Mouse (Mus musculus): Measurements from ENCODE around the gene Dusp1. TPM values are rescaled to one million over a fixed set of nuclear protein-coding genes. Genes with fewer than 3 reads are reported as not detected.
A peak's percentile ranks its signal among the peaks of the same experiment; 100 is the strongest.

Gene Dusp1
- polyA plus RNA-seq, 1 experiment from 2014 or later: 33.4 TPM

- Histone ChIP-seq H3K4me1 (ENCODE audit: control insufficient read depth, insufficient read depth, low read length) (peaks cover 11% of the 10 kb centered on the region), H3K4me2 (ENCODE audit: low read length) (no peak overlapping the region), H3K9me3 (replicated peaks; ENCODE audit: control insufficient read depth, low read length, poor library complexity, severe bottlenecking) (no peaks in the 10 kb centered on the region), H3K27me3 (ENCODE audit: control insufficient read depth, insufficient read depth, low read depth, low read length) (no peaks in the 10 kb centered on the region), H3K27ac (ENCODE audit: low read length) (no peak overlapping the region), H3K36me3 (ENCODE audit: control insufficient read depth, insufficient read depth, low read length) (peaks cover 3% of the 10 kb centered on the region; the same call in 1 of the 2 replicates), H3K9ac (ENCODE audit: low read depth, low read length) (no peak overlapping the region), H3K4me3 (ENCODE audit: low read depth, low read length) (no peak overlapping the region)
- 90% methylated on average over 7 of the region's 7 CpGs for WGBS
- no peak for ATAC-seq
These were observed 32.2 kb upstream of the Dusp1 start for GRCm38 (mm10) chr17:26594171-26594570.

DNA sequence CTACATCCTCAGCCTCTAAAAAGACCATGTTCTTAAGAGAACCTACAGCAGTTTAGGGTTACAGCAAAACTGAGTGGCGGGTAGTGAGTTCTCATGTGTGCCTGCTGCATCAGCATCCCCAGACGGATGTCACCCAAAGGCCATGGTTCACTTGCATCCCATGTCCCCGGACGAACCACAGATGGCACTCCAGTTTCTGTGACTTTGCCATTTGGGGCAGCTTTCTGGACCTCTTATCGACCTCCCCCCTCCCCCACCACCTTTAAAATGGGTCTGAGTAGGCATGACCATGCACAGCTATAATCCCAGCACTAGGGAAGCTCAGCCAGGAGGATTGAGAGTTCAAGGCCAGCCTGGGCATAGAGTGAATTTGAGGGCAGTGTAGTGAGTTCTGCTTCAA is 31.3 kb upstream of the Dusp1 start:
- H3K4me3 ChIP-seq (ENCODE audit: low read depth, low read length): no peak overlapping the region
- no peak overlapping the region for H3K4me2 ChIP-seq (ENCODE audit: low read length)
- no peak overlapping the region for H3K27ac ChIP-seq (ENCODE audit: low read length)
- WGBS: 92% methylated on average over 5 of the region's 5 CpGs
- peaks cover 3% of the 10 kb centered on the region; the same call in 1 of the 2 replicates for H3K36me3 ChIP-seq (ENCODE audit: control insufficient read depth, insufficient read depth, low read length)
- H3K4me1 ChIP-seq (ENCODE audit: control insufficient read depth, insufficient read depth, low read length): peaks cover 11% of the 10 kb centered on the region
- no peak overlapping the region for H3K9ac ChIP-seq (ENCODE audit: low read depth, low read length)
- H3K9me3 ChIP-seq (replicated peaks; ENCODE audit: control insufficient read depth, low read length, poor library complexity, severe bottlenecking): no peaks in the 10 kb centered on the region
- H3K27me3 ChIP-seq (ENCODE audit: control insufficient read depth, insufficient read depth, low read depth, low read length): no peaks in the 10 kb centered on the region
- ATAC-seq: no peak

DNA sequence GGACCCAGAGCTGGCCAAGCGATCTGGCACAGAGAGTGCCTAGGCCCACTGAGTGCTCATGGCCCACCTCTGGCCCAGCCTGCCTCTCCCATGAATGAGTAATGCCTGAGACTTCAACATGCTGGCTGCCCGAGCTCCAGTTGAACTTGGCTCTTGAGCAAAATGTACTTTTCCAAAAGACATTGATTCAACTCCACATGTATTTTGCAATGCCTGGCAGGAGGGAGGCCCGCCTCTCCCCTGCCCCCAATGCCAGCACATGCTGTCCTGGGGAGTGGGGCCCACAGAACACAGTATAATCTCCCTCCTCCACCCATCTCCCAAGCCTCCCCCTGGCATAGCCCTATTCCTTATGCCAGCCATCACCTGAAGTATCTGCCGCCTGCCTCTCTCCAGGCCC is 30.6 kb upstream of the Dusp1 start:
- Histone ChIP-seq H3K4me2 (ENCODE audit: low read length) (no peak overlapping the region), H3K36me3 (ENCODE audit: control insufficient read depth, insufficient read depth, low read length) (peaks cover 3% of the 10 kb centered on the region; the same call in 1 of the 2 replicates), H3K9ac (ENCODE audit: low read depth, low read length) (no peak overlapping the region), H3K4me3 (ENCODE audit: low read depth, low read length) (no peak overlapping the region), H3K27me3 (ENCODE audit: control insufficient read depth, insufficient read depth, low read depth, low read length) (no peaks in the 10 kb centered on the region), H3K4me1 (ENCODE audit: control insufficient read depth, insufficient read depth, low read length) (peaks cover 11% of the 10 kb centered on the region), H3K27ac (ENCODE audit: low read length) (no peak overlapping the region), H3K9me3 (replicated peaks; ENCODE audit: control insufficient read depth, low read length, poor library complexity, severe bottlenecking) (no peaks in the 10 kb centered on the region)
- no peak for ATAC-seq
- 96% methylated on average over 4 of the region's 4 CpGs for WGBS

- no peak overlapping the region for H3K4me2 ChIP-seq (ENCODE audit: low read length)
- H3K9me3 ChIP-seq (replicated peaks; ENCODE audit: control insufficient read depth, low read length, poor library complexity, severe bottlenecking): no peaks in the 10 kb centered on the region
- peaks cover 3% of the 10 kb centered on the region; the same call in 1 of the 2 replicates for H3K36me3 ChIP-seq (ENCODE audit: control insufficient read depth, insufficient read depth, low read length)
- no peak overlapping the region for H3K9ac ChIP-seq (ENCODE audit: low read depth, low read length)
- no peaks in the 10 kb centered on the region for H3K27me3 ChIP-seq (ENCODE audit: control insufficient read depth, insufficient read depth, low read depth, low read length)
- no peak overlapping the region for H3K4me3 ChIP-seq (ENCODE audit: low read depth, low read length)
- ATAC-seq: no peak
- 88% methylated on average over 12 of the region's 12 CpGs for WGBS
- peaks cover 7% of the 10 kb centered on the region for H3K4me1 ChIP-seq (ENCODE audit: control insufficient read depth, insufficient read depth, low read length)
- H3K27ac ChIP-seq (ENCODE audit: low read length): no peak overlapping the region
These were observed 26.1 kb upstream of the Dusp1 start for GRCm38 (mm10) chr17:26587961-26588487.

- H3K4me1 ChIP-seq (ENCODE audit: control insufficient read depth, insufficient read depth, low read length): peaks cover 9% of the 10 kb centered on the region
- H3K9me3 ChIP-seq (replicated peaks; ENCODE audit: control insufficient read depth, low read length, poor library complexity, severe bottlenecking): no peaks in the 10 kb centered on the region
- no peaks in the 10 kb centered on the region; the same call in 1 of the 2 replicates for H3K36me3 ChIP-seq (ENCODE audit: control insufficient read depth, insufficient read depth, low read length)
- H3K4me3 ChIP-seq (ENCODE audit: low read depth, low read length): no peak overlapping the region
- WGBS: 58% methylated on average over 15 of the region's 15 CpGs
- H3K27ac ChIP-seq (ENCODE audit: low read length): peak overlapping the region; percentile 58
- no peak overlapping the region for H3K4me2 ChIP-seq (ENCODE audit: low read length)
- H3K27me3 ChIP-seq (ENCODE audit: control insufficient read depth, insufficient read depth, low read depth, low read length): no peaks in the 10 kb centered on the region
- ATAC-seq: peak; percentile 71; the same call in 1 of the 2 replicates
- H3K9ac ChIP-seq (ENCODE audit: low read depth, low read length): no peak overlapping the region
These were observed 22.7 kb upstream of the Dusp1 start for GRCm38 (mm10) chr17:26584558-26585136.

DNA sequence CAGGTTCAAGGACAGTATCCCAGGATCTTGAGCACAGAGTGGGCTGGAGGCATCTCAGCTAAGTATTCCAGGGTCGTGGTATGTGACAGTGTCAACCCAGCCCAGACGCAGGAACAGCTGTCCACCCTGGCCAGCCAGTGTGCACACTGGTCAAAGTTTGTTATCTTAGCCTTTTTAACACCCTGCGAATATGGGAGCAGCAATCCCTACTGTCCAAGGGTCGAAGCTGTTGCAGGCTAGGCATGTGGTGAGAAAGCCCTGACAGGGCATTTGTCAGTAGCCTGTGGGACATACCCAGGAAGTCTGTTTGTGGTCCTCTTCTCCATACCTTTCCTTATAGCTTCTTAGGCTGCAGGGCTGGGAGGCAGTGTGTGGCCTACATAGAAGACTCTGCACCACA is 22.1 kb upstream of the Dusp1 start:
- H3K4me2 ChIP-seq (ENCODE audit: low read length): no peak overlapping the region
- 88% methylated on average over 4 of the region's 4 CpGs for WGBS
- ATAC-seq: no peak
- H3K27me3 ChIP-seq (ENCODE audit: control insufficient read depth, insufficient read depth, low read depth, low read length): no peaks in the 10 kb centered on the region
- H3K4me1 ChIP-seq (ENCODE audit: control insufficient read depth, insufficient read depth, low read length): peaks cover 9% of the 10 kb centered on the region
- H3K27ac ChIP-seq (ENCODE audit: low read length): peak overlapping the region; percentile 58
- H3K9me3 ChIP-seq (replicated peaks; ENCODE audit: control insufficient read depth, low read length, poor library complexity, severe bottlenecking): no peaks in the 10 kb centered on the region
- H3K4me3 ChIP-seq (ENCODE audit: low read depth, low read length): no peak overlapping the region
- no peak overlapping the region for H3K9ac ChIP-seq (ENCODE audit: low read depth, low read length)
- H3K36me3 ChIP-seq (ENCODE audit: control insufficient read depth, insufficient read depth, low read length): no peaks in the 10 kb centered on the region; the same call in 1 of the 2 replicates

DNA sequence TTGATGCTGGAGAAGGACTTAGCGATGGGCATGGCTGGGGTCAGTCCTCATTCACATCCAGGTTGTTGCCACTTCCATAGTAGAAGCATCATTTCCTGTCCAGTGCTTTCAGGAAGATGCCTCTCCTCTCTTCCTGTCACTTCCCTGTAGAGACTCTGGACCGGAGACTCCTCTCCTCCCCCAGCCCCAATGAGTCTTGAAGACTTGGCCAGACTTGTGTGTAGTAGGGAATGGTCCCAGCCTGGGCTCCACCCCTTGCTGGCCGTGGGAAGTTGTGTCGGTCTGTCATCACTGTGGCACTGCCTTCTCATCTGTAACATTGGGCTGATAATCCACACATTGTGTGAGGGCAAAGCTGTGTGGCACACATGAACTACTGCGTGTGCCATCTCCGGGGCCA is 21.7 kb upstream of the Dusp1 start:
- 93% methylated on average over 6 of the region's 6 CpGs for WGBS
- Histone ChIP-seq H3K27ac (ENCODE audit: low read length) (peak overlapping the region; percentile 58; the same call in 1 of the 2 replicates), H3K4me2 (ENCODE audit: low read length) (no peak overlapping the region), H3K9ac (ENCODE audit: low read depth, low read length) (no peak overlapping the region), H3K36me3 (ENCODE audit: control insufficient read depth, insufficient read depth, low read length) (no peaks in the 10 kb centered on the region; the same call in 1 of the 2 replicates), H3K4me3 (ENCODE audit: low read depth, low read length) (no peak overlapping the region), H3K27me3 (ENCODE audit: control insufficient read depth, insufficient read depth, low read depth, low read length) (no peaks in the 10 kb centered on the region), H3K4me1 (ENCODE audit: control insufficient read depth, insufficient read depth, low read length) (peaks cover 9% of the 10 kb centered on the region), H3K9me3 (replicated peaks; ENCODE audit: control insufficient read depth, low read length, poor library complexity, severe bottlenecking) (no peaks in the 10 kb centered on the region)
- ATAC-seq: no peak

GRCm38 (mm10) chr17:26583056-26583455 is 21.1 kb upstream of the Dusp1 start:
- H3K9me3 ChIP-seq (replicated peaks; ENCODE audit: control insufficient read depth, low read length, poor library complexity, severe bottlenecking): no peaks in the 10 kb centered on the region
- H3K4me1 ChIP-seq (ENCODE audit: control insufficient read depth, insufficient read depth, low read length): peaks cover 9% of the 10 kb centered on the region
- no peak overlapping the region for H3K4me3 ChIP-seq (ENCODE audit: low read depth, low read length)
- H3K27ac ChIP-seq (ENCODE audit: low read length): no peak overlapping the region
- H3K27me3 ChIP-seq (ENCODE audit: control insufficient read depth, insufficient read depth, low read depth, low read length): no peaks in the 10 kb centered on the region
- 96% methylated on average over 9 of the region's 9 CpGs for WGBS
- ATAC-seq: no peak
- H3K36me3 ChIP-seq (ENCODE audit: control insufficient read depth, insufficient read depth, low read length): no peaks in the 10 kb centered on the region; the same call in none of the 2 replicates
- no peak overlapping the region for H3K4me2 ChIP-seq (ENCODE audit: low read length)
- no peak overlapping the region for H3K9ac ChIP-seq (ENCODE audit: low read depth, low read length)

DNA sequence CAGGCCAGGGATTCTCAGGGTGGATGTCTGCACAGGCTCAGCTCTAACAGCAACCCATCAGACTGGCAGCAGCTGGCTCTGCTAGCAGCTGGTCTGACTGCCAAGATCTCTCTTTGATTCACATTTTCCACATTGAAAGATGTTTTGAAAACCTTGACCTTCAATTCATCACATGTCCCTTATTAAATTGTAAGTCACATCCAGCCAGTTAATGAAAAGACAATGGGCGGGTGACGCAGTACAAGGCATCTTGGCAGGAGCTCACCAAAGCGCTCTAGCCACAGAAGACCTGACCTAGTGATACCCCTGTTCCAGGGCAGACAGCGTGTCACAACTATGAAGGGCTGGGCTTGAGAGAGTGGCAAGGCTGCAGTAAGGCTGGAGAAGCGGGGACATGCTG is 20.4 kb upstream of the Dusp1 start:
- ATAC-seq: no peak
- peak overlapping the region; percentile 26; the same call in 1 of the 2 replicates for H3K27ac ChIP-seq (ENCODE audit: low read length)

More for the DNA sequence above, 20.4 kb upstream of the Dusp1 start:
- Histone ChIP-seq H3K4me2 (ENCODE audit: low read length) (no peak overlapping the region), H3K36me3 (ENCODE audit: control insufficient read depth, insufficient read depth, low read length) (no peaks in the 10 kb centered on the region; the same call in none of the 2 replicates), H3K27me3 (ENCODE audit: control insufficient read depth, insufficient read depth, low read depth, low read length) (no peaks in the 10 kb centered on the region), H3K4me1 (ENCODE audit: control insufficient read depth, insufficient read depth, low read length) (peaks cover 9% of the 10 kb centered on the region), H3K9me3 (replicated peaks; ENCODE audit: control insufficient read depth, low read length, poor library complexity, severe bottlenecking) (no peaks in the 10 kb centered on the region), H3K4me3 (ENCODE audit: low read depth, low read length) (no peak overlapping the region), H3K9ac (ENCODE audit: low read depth, low read length) (no peak overlapping the region)
- 78% methylated on average over 5 of the region's 5 CpGs for WGBS

Data from midbrain, embryonic 16.5 days (tissue).